Mouse (Mus musculus): ENCODE data around the gene Sf1.

DNA sequence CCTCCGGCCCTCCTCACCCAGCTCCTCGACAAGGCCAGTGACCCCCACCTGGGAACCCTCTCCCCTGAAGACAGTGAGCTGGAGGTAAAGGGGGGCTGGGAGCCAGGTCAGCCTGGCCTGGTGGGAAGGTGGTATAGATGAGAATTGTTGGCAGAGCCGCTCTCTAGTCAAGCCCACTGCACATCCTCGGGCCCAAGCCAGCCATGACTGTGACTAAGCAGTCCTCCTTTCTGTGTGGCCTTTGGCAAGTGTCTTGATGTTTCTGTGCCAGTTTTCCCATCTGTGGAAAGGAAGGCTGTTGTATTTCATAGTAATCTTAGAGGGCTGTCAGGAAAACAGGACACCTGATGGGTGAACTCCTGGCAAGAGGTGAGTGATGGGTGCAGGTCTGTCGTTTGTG is 19.5 kb upstream of the Sf1 start:
- no peak for TF ChIP-seq CTCF (IDR thresholded peaks at IDR 0.05; ENCODE audit: low read depth)
- no peak for TF ChIP-seq EP300 (optimal IDR thresholded peaks at IDR 0.05)

Data from stomach, postnatal 0 days (tissue).